Mouse (Mus musculus) layer of hippocampus, adult 18-20 months (tissue): ENCODE data around the gene Gm44502. TPM values are rescaled to one million over a fixed set of nuclear protein-coding genes. Genes with fewer than 3 reads are reported as not detected.

ENCODE experiments used
- total RNA-seq, 2 experiments: library from RNA; stranded (reverse); gene quantifications; 2 replicates each; pipeline ENCODE4 v1.2.3; 2021

Gm44502 gene
- total RNA-seq, 2 experiments from 2014 or later: 0.42 TPM; not detected in 1

Other genes with a start within 250 kb of the Gm44502 start
- gene Plxnb2, start 248.9 kb downstream of the Gm44502 start, total RNA-seq: 10 to 100 TPM; 46.4 to 55.0 TPM
- 10 to 100 TPM; 34.8 to 39.1 TPM for gene Dennd6b, start 233.2 kb downstream of the Gm44502 start, total RNA-seq
- gene Ppp6r2, start 218.1 kb downstream of the Gm44502 start, total RNA-seq: 100 to 1,000 TPM; 157 to 166 TPM
- gene Sbf1, start 114.4 kb downstream of the Gm44502 start, total RNA-seq: 100 to 1,000 TPM; 304 to 307 TPM
- not detected for gene Adm2, start 107.0 kb downstream of the Gm44502 start, total RNA-seq
- gene Miox, start 95.3 kb downstream of the Gm44502 start, total RNA-seq: not detected
- gene Lmf2, start 74.0 kb downstream of the Gm44502 start, total RNA-seq: 10 to 100 TPM; 16.6 to 18.6 TPM
- gene Ncaph2, start 74.0 kb downstream of the Gm44502 start, total RNA-seq: 100 to 1,000 TPM; 101 to 103 TPM
- 10 to 100 TPM; 28.1 to 34.0 TPM for gene Sco2, start 55.9 kb downstream of the Gm44502 start, total RNA-seq
- 1 to 10 TPM; 1.4 to 1.5 TPM for gene Tymp, start 52.7 kb downstream of the Gm44502 start, total RNA-seq
- gene Odf3b, start 50.4 kb downstream of the Gm44502 start, total RNA-seq: 1 to 10 TPM; 3.2 to 4.3 TPM
- gene Klhdc7b, start 44.8 kb downstream of the Gm44502 start, total RNA-seq: under 1 TPM; 0.32 to 0.51 TPM
- gene Syce3, start 19.2 kb downstream of the Gm44502 start, total RNA-seq: not detected
- gene Cpt1b, start 3.8 kb downstream of the Gm44502 start, total RNA-seq: 1 to 10 TPM; 1.2 to 2.2 TPM
- gene C730034F03Rik, start 107 bp downstream of the Gm44502 start, total RNA-seq: 1 to 10 TPM; 2.2 to 3.4 TPM
- gene Chkb, start 212 bp upstream of the Gm44502 start, total RNA-seq: 10 to 100 TPM; 40.5 to 41.1 TPM
- gene Mapk8ip2, start 24.2 kb upstream of the Gm44502 start, total RNA-seq: 100 to 1,000 TPM; 266 to 269 TPM
- 10 to 100 TPM; 28.1 to 29.6 TPM for gene Arsa, start 47.7 kb upstream of the Gm44502 start, total RNA-seq
- gene Shank3, start 69.9 kb upstream of the Gm44502 start, total RNA-seq: 100 to 1,000 TPM; 232 to 243 TPM
- 1 to 10 TPM in 1 of 2 experiments, under 1 TPM in 1; 0.66 to 1.0 TPM for gene Acr, start 138.6 kb upstream of the Gm44502 start, total RNA-seq
- 10 to 100 TPM; 25.9 to 28.6 TPM for gene Rabl2, start 162.2 kb upstream of the Gm44502 start, total RNA-seq